Mouse (Mus musculus): ENCODE measurements around the gene Dock10. TPM values are rescaled to one million over a fixed set of nuclear protein-coding genes. Genes with fewer than 3 reads are reported as not detected.

Gene Dock10
- polyA plus RNA-seq, 1 experiment from 2014 or later = 2.8 TPM

DNA sequence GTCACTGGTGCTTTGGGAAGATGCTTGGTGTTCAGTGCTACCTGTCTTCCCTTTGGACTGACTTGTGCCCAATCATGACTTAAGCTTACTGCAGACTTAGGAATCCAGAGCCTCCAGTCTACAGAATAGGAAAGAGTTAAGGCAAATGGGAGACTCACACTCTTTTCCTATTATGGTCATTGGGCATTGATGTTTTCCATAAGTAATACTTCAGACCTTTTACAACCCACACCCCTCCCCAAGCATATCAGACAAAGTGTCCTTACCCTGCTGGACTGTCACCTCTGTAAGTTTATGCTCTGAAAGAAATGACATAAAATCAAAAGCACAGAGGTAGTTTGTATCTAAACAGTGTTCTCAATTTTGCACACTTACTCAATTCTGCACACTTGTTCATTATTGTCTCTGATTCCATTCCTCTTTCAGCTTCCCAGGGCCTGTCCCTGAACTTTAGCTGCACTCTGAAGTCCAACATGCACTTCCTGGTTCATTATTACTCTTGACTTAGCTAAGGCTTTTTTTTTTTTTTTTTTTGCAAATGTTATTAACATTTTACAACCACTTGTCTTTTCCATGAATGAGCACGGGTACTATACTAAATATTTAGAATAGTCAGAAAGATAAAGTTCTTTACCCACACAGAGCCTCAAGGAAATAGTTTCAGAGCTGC, 82.2 kb downstream of the Dock10 start:
- Histone ChIP-seq H3K36me3 (no peaks in the 10 kb centered on the region), H3K9me3 (no peaks in the 10 kb centered on the region)

DNA sequence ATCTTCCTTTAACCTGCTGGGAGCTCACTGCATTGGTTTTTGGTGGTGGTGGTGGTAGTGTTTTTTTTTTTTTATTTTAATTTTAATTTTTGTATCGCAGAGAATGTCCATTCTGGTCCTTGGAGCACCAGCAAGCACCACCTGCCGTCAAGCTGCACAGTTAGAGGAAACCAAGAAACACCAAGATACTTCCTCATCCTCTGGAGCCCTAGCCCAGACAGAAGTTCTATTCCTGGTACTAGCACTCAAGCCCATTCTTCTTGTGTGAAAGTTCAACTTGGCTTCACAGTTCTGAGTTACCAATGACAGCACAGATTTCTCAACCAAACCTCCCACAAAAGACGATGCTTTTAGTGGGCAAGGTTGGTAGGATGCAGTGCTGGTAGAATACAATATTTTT, 86.6 kb downstream of the Dock10 start:
- no peak overlapping the region for H3K27ac ChIP-seq (replicated peaks)
- no peak overlapping the region for H3K4me2 ChIP-seq
- no peaks in the 10 kb centered on the region for H3K27me3 ChIP-seq (replicated peaks)
- no peak overlapping the region for H3K4me3 ChIP-seq
- no peak for ATAC-seq (ENCODE audit: extremely low read depth, insufficient number of reproducible peaks, low FRiP score, low TSS enrichment)
- H3K4me1 ChIP-seq = no peaks in the 10 kb centered on the region
- WGBS = 71% methylated on average over 3 of the region's 3 CpGs
- H3K9me3 ChIP-seq = no peaks in the 10 kb centered on the region
- H3K9ac ChIP-seq = no peak overlapping the region
- H3K36me3 ChIP-seq = no peaks in the 10 kb centered on the region

More for the DNA sequence above, 82.2 kb downstream of the Dock10 start:
- Histone ChIP-seq H3K27ac (replicated peaks) (no peak overlapping the region), H3K4me2 (no peak overlapping the region), H3K4me3 (no peak overlapping the region), H3K4me1 (no peaks in the 10 kb centered on the region), H3K27me3 (replicated peaks) (no peaks in the 10 kb centered on the region), H3K9ac (no peak overlapping the region)
- ATAC-seq (ENCODE audit: extremely low read depth, insufficient number of reproducible peaks, low FRiP score, low TSS enrichment) = no peak
- WGBS = 70% methylated on average over 1 of the region's 1 CpGs

DNA sequence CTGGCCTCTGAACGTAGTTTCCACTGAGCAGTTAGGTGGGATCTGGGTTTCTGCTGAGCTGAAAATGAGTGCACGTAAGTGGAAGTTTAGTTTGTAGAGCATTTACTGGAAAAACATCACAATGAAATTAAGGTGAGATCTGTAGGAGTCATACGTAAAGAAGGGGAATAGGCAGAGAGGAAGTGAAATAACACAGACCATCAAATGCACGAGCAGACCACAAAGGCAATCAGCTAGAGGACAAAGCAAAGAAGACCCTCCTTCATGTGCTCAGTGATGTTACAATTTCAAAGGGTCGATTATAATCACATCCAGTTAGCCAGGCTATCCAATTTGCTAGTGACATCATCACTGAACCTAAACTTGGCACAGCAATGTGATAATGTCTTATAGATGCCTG, 87.3 kb downstream of the Dock10 start:
- no peaks in the 10 kb centered on the region for H3K36me3 ChIP-seq
- ATAC-seq (ENCODE audit: extremely low read depth, insufficient number of reproducible peaks, low FRiP score, low TSS enrichment) = no peak
- H3K9ac ChIP-seq = no peak overlapping the region
- H3K4me3 ChIP-seq = no peak overlapping the region
- H3K9me3 ChIP-seq = no peaks in the 10 kb centered on the region
- H3K27ac ChIP-seq (replicated peaks) = no peak overlapping the region
- H3K27me3 ChIP-seq (replicated peaks) = no peaks in the 10 kb centered on the region
- H3K4me1 ChIP-seq = no peaks in the 10 kb centered on the region
- WGBS = 67% methylated on average over 5 of the region's 5 CpGs
- H3K4me2 ChIP-seq = no peak overlapping the region

DNA sequence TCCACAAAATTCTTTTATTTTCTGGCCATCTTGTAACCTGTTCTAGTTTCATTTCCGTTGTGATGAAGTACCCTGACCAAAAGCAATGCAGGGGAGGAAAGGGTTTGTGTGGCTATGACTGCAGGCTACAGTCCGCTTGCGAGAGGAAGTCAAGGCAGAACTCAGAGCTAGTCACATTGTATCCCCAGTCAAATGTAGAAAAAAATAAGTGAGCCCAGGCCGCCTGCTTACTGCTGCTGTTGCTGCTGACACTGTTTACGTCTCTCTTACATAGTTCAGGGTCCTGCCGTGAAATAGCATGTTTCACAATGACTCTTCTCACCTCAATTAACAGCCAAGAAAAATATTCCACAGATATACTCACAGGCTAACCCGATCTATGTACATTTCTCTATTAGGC, 87.9 kb downstream of the Dock10 start:
- Histone ChIP-seq H3K36me3 (no peaks in the 10 kb centered on the region), H3K4me3 (no peak overlapping the region), H3K9ac (no peak overlapping the region), H3K27ac (replicated peaks) (no peak overlapping the region), H3K9me3 (no peaks in the 10 kb centered on the region), H3K4me2 (no peak overlapping the region), H3K27me3 (replicated peaks) (no peaks in the 10 kb centered on the region), H3K4me1 (no peaks in the 10 kb centered on the region)
- no peak for ATAC-seq (ENCODE audit: extremely low read depth, insufficient number of reproducible peaks, low FRiP score, low TSS enrichment)
- 66% methylated on average over 7 of the region's 7 CpGs for WGBS

DNA sequence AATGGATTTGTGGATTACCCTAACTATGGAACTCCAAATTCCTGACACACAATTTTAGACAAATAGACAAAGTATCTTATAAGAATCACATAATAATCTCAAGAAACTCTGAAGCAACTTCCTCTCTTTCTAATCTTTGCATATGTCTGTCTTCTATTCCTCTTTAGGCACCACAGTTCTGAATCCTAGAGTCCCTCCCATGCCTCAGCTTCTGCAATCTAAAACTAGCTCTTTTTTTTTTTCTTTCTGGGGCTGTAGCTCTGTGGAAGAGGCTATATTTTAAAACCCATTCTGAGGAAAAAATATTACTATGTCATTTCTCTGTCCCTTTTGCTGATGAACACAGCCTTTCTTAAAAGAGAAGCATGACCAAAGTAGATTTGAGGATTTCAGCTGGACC, 92.6 kb downstream of the Dock10 start:
- H3K36me3 ChIP-seq = no peaks in the 10 kb centered on the region
- no peak overlapping the region for H3K4me3 ChIP-seq
- no peak overlapping the region for H3K9ac ChIP-seq
- no peak overlapping the region for H3K4me2 ChIP-seq
- no peaks in the 10 kb centered on the region for H3K4me1 ChIP-seq
- H3K27me3 ChIP-seq (replicated peaks) = no peaks in the 10 kb centered on the region
- ATAC-seq (ENCODE audit: extremely low read depth, insufficient number of reproducible peaks, low FRiP score, low TSS enrichment) = no peak
- H3K9me3 ChIP-seq = no peaks in the 10 kb centered on the region
- no peak overlapping the region for H3K27ac ChIP-seq (replicated peaks)

DNA sequence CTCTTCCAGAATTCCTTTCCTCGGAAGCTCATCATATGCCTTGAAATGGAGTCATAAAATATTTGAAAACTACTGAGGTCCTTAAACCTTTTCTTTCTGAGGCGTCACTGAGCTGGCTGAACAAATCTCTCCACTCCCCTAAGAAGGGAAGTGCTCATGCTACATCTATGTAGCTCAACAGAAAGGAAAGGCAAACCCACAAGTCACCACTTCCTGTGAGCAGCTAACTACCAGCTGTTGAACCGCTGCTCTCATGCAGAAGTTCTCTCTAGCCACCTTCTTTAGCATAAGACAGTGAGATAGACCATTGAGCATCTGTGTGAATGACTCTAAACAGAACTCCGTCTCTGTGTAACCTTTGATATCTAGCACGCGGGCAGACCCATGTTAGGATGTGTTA, 93.2 kb downstream of the Dock10 start:
- Histone ChIP-seq H3K4me1 (no peaks in the 10 kb centered on the region), H3K4me3 (no peak overlapping the region), H3K27ac (replicated peaks) (no peak overlapping the region), H3K9me3 (no peaks in the 10 kb centered on the region), H3K9ac (no peak overlapping the region), H3K4me2 (no peak overlapping the region), H3K27me3 (replicated peaks) (no peaks in the 10 kb centered on the region), H3K36me3 (no peaks in the 10 kb centered on the region)
- WGBS = 81% methylated on average over 6 of the region's 6 CpGs
- ATAC-seq (ENCODE audit: extremely low read depth, insufficient number of reproducible peaks, low FRiP score, low TSS enrichment) = no peak

DNA sequence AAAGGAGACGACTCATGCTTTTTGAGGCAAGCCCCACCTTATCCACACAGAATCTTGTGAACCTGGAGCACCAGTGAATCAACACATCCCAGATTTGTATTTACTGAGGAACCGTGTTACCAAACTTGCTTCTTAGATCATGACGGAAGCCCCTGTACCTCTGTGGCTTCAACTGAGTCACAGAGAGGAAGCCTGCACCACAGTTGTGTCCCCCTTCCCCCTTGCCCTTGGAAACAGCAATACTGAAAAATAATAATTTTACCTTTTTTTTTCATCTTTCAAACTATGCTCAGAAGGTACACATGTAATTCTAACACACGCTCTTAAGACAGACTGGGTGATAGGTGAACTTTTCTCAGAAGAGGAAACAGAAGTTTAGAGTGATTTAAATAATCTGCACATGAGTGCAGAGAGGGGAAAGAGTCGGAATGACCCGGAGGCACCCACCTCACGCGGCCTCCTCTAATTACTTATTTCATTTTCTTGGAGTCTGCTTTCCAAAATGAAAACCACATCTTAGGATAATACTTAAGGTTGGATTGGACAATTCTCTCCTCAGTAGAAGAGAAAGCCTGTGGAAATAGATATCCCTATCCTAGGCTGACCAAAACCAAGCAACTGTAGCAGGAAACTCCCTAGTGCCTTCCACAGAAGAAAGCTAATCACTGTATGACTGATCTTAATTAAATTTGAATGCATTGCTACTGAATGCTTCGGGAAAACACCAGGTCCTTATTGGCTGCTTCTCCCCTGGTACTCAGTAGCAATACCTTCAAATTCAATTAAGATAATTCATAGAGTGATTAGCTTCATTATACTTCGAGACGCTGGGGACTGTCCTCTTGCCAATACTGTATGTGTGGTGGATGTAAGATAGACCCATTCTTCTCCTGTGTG, 96.6 kb downstream of the Dock10 start:
- 73% methylated on average over 11 of the region's 11 CpGs for WGBS
- no peaks in the 10 kb centered on the region for H3K4me1 ChIP-seq
- no peaks in the 10 kb centered on the region for H3K36me3 ChIP-seq
- no peak overlapping the region for H3K27ac ChIP-seq (replicated peaks)
- no peak overlapping the region for H3K4me2 ChIP-seq
- no peaks in the 10 kb centered on the region for H3K27me3 ChIP-seq (replicated peaks)
- no peak for ATAC-seq (ENCODE audit: extremely low read depth, insufficient number of reproducible peaks, low FRiP score, low TSS enrichment)
- no peak overlapping the region for H3K4me3 ChIP-seq
- no peak overlapping the region for H3K9ac ChIP-seq
- no peaks in the 10 kb centered on the region for H3K9me3 ChIP-seq

DNA sequence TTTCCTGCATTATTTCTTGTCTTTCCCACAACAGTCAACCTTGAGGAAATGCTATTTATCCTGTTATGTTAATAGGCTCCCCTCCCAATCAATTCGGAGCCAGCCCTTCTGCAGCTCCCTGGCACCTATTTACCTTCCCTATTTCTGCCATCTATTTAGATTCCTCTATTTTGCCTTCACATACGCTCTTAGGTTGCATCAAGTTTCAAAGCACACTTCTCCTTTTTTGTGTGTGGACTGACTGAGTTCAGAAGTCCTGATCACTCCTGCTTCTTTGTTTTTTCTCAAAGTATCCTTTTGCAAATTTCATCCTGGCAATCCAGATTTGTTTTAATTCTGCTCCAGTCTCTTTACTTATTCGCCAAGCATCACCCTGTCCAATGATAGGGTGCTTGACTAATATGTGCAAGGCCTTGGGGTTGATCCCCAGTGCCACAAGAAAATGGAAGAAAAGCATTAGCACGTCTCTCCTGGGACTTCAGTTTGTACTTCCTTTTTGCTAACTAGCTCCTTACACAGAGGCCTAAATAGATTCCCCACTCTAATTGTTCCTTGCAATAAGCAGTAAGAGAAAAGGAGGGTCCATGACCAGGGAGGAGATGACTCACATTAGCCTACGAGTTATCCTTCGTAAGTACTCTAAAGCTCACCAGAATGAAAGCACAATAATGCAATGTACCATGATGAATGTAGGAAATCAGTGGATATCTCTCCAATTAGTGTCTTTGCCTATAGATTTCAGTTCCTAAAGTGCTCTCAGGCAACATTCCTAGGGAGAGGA, 98.7 kb downstream of the Dock10 start:
- H3K36me3 ChIP-seq = no peaks in the 10 kb centered on the region
- no peaks in the 10 kb centered on the region for H3K4me1 ChIP-seq
- WGBS = 72% methylated on average over 6 of the region's 6 CpGs
- no peak for ATAC-seq (ENCODE audit: extremely low read depth, insufficient number of reproducible peaks, low FRiP score, low TSS enrichment)
- no peak overlapping the region for H3K27ac ChIP-seq (replicated peaks)
- H3K27me3 ChIP-seq (replicated peaks) = no peaks in the 10 kb centered on the region
- no peaks in the 10 kb centered on the region for H3K9me3 ChIP-seq
- no peak overlapping the region for H3K9ac ChIP-seq
- H3K4me3 ChIP-seq = no peak overlapping the region
- H3K4me2 ChIP-seq = no peak overlapping the region

DNA sequence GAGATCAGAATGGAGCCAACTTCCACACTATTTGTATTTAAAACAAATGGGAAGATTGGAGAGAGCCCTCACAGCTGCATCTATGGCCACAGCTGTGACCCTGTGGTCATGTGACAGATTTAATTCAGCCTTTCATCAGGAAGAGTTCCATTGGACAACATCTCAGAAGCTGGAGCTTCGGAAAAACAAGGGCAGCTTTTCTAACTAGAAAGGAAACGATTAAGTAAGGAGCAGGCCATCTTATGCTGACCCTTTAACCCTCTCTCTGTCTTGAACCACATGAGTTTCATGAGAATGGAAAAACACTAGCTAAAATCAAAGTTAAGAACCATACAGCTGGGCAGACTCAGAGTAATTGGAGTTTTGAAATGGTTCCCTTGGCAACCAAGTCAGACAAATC, 101.9 kb downstream of the Dock10 start:
- no peaks in the 10 kb centered on the region for H3K4me1 ChIP-seq
- no peak for ATAC-seq (ENCODE audit: extremely low read depth, insufficient number of reproducible peaks, low FRiP score, low TSS enrichment)
- H3K4me2 ChIP-seq = no peak overlapping the region
- H3K36me3 ChIP-seq = no peaks in the 10 kb centered on the region
- H3K9ac ChIP-seq = no peak overlapping the region
- H3K9me3 ChIP-seq = no peaks in the 10 kb centered on the region
- H3K4me3 ChIP-seq = no peak overlapping the region
- H3K27ac ChIP-seq (replicated peaks) = no peak overlapping the region
- WGBS = 81% methylated on average over 2 of the region's 2 CpGs
- no peaks in the 10 kb centered on the region for H3K27me3 ChIP-seq (replicated peaks)

DNA sequence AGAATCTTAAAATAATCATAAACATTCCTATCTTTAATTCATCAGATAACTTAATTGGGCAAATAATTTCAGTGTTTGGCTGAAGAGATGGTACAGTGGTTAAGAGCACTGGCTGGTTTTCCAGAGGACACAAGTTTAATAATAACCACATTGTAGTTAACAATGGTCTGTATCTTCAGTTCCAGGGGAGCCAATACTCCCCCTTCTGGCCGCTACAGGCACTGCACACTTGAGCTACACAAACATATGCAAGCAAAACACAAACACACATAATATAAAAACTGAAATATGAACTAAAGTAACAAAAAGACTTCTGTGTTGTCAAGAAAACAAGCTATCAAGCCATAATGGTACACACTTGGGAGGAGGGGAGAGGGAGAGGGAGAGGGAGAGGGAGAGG, 102.5 kb downstream of the Dock10 start:
- no peaks in the 10 kb centered on the region for H3K27me3 ChIP-seq (replicated peaks)
- H3K4me3 ChIP-seq = no peak overlapping the region
- no peak for ATAC-seq (ENCODE audit: extremely low read depth, insufficient number of reproducible peaks, low FRiP score, low TSS enrichment)
- H3K4me2 ChIP-seq = no peak overlapping the region
- H3K9ac ChIP-seq = no peak overlapping the region
- no peaks in the 10 kb centered on the region for H3K9me3 ChIP-seq
- WGBS = 58% methylated on average over 1 of the region's 1 CpGs
- H3K36me3 ChIP-seq = no peaks in the 10 kb centered on the region
- no peak overlapping the region for H3K27ac ChIP-seq (replicated peaks)
- no peaks in the 10 kb centered on the region for H3K4me1 ChIP-seq

DNA sequence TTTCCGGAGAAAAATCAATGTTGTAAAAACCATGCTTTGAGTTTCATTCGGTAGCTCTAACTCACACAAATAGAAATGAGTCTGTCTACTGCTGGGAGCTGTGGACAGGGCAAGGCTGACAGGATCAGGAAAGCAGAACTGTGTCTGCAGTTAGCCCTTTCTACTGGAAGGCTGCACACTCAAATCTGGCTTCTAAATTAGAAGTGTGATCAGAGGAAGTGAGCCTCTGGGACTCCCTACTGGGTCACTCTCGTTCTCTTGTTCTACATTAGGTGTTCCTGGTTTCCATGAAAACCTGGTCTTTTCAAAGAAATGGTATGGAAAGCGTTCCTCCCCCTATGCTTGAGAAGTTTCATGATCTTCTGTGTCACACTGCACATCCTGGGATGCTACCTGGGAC, 103.1 kb downstream of the Dock10 start:
- Histone ChIP-seq H3K9ac (no peak overlapping the region), H3K27ac (replicated peaks) (no peak overlapping the region), H3K36me3 (no peaks in the 10 kb centered on the region), H3K4me1 (no peaks in the 10 kb centered on the region), H3K9me3 (no peaks in the 10 kb centered on the region), H3K4me2 (no peak overlapping the region), H3K27me3 (replicated peaks) (no peaks in the 10 kb centered on the region), H3K4me3 (no peak overlapping the region)
- ATAC-seq (ENCODE audit: extremely low read depth, insufficient number of reproducible peaks, low FRiP score, low TSS enrichment) = no peak
- 68% methylated on average over 4 of the region's 4 CpGs for whole genome bisulfite sequencing

Measured in heart, embryonic 13.5 days (tissue).